Mouse (Mus musculus) intestine, embryonic 14.5 days (tissue): ENCODE measurements around the gene Hs6st3. TPM values are rescaled to one million over a fixed set of nuclear protein-coding genes. Genes with fewer than 3 reads are reported as not detected.
"Not testable (repeated sequence)": the region's sequence is repeated elsewhere in the genome, so short reads cannot be mapped to it uniquely, and the experiment has no call there.

Experiments used
- ATAC-seq: fragments of 200-750 bp; cut with Nextera tagmentation; replicated peaks from 2 replicates; pipeline ENCODE4 v1.8.0; 2017; ENCODE audit warnings: low read depth, moderate number of reproducible peaks, moderate TSS enrichment, moderate library complexity; ENCODE audit not compliant: low FRiP score, low TSS enrichment
- DNase-seq: peaks from one replicate; pipeline ENCODE4 v3.0.0-alpha.2; 2018; ENCODE audit warnings: low spot score
- H3K27ac ChIP-seq: fragments of 300-500 bp; sonication (generic); 2 replicates; pipeline ENCODE4 v1.5.1; 2014; ENCODE audit warnings: low read depth, mild to moderate bottlenecking, control low read depth
- H3K27me3 ChIP-seq: fragments of 300-500 bp; sonication (generic); replicated peaks from 2 replicates; pipeline ENCODE4 v1.6.1; 2014; ENCODE audit warnings: low read length, control low read depth; ENCODE audit not compliant: control insufficient read depth, insufficient read depth
- H3K36me3 ChIP-seq: fragments of 300-500 bp; sonication (generic); 2 replicates; pipeline ENCODE4 v1.6.1; 2014; ENCODE audit warnings: low read length, control low read depth; ENCODE audit not compliant: control insufficient read depth, insufficient read depth
- H3K4me1 ChIP-seq: fragments of 300-500 bp; sonication (generic); replicated peaks from 2 replicates; pipeline ENCODE4 v1.6.1; 2014; ENCODE audit warnings: low read length, control low read depth, mixed read lengths; ENCODE audit not compliant: control insufficient read depth, insufficient read depth
- H3K4me2 ChIP-seq: fragments of 300-500 bp; sonication (generic); 2 replicates; pipeline ENCODE4 v1.6.1; 2014; ENCODE audit warnings: low read length
- H3K4me3 ChIP-seq: fragments of 300-500 bp; sonication (generic); 2 replicates; pipeline ENCODE4 v1.5.1; 2014; ENCODE audit warnings: low read depth, low read length, control low read depth, mixed read lengths
- H3K9ac ChIP-seq: fragments of 300-500 bp; sonication (generic); 2 replicates; pipeline ENCODE4 v1.6.1; 2014; ENCODE audit warnings: mild to moderate bottlenecking, low read length
- H3K9me3 ChIP-seq: fragments of 300-500 bp; sonication (generic); 2 replicates; pipeline ENCODE4 v1.6.1; 2016; ENCODE audit warnings: low read length, control low read depth; ENCODE audit not compliant: control insufficient read depth
- WGBS: fragments of 180-500 bp; shearing (Covaris S2); extraction: QIAGEN DNeasy Blood & Tissue Kit; methylation state at CpG from one replicate; pipeline ENCODE4 v1.1.7; 2014; 5-methylcytosine and 5-hydroxymethylcytosine counted together
- polyA plus RNA-seq: library from polyadenylated mRNA; unstranded; fragments of >200 nt; fragmentation: Nextera tagmentation; extraction: Ambion mirVana; gene quantifications from 2 replicates; pipeline ENCODE4 v1.2.1, GENCODE M21; 2014

Hs6st3 gene
- polyA plus RNA-seq, 1 experiment from 2014 or later: 0.37 TPM

DNA sequence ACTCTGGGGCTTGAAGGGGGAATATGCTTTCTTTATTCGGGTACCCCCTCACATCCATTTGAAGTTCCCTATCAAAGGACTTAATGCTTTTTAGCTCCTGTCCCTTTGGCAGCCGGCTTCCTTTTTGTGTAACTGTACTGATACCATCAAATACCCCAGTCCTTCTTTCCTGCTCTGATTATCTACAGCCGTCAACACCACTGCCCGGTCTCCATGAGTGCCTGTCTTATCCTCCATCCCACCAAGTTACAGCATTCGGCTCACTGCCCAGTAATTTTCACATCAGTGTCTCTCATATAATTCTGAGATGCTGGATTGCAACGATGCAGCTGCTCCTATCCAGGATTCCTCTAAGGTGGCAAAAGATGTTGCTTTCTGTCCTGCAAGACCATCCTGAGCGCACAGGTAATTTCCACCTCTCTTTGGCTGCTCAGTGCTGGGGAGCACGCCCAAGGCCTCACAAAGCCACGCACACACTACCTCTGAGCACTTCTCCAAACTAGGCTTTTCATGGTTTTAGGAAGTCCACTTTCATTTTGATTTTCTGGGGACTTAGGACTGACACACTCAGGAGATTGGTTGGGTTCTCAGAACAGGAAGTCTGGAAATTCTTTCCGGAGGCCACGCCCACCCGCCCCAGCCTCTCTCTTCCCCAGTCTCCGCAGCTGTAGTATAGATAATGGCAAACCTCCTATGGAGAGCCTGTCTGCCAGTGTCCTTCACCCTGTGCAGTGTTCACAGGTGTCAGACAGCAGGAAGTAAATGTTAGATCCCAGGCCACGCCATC is 122.2 kb downstream of the Hs6st3 start:
- no peak for ATAC-seq
- H3K9ac ChIP-seq: no peak overlapping the region
- DNase-seq: no peak

DNA sequence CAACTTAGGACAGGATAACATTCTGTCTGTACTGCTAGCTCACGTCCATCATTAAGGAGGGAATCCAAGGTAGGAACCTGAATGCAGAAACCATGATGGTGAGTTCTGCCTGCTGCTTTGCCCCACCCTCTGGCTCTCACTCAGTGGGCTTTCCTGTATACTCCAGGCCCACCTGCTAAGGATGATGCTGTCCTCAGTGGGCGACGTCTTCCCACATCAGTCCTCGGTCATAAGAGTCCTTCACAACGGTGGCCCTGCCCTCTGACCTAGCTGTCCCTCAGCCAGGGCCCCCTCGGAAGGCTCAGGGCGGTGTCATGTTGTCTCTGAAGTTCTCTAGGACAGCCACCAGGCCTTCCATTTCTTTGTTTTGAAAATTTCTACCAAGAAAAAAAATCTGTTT is 128.2 kb downstream of the Hs6st3 start:
- ATAC-seq (no peak), DNase-seq (no peak)
- 84% methylated on average over 7 of the region's 7 CpGs for WGBS
- H3K9me3 ChIP-seq: no peaks in the 10 kb centered on the region
- no peak overlapping the region for H3K27ac ChIP-seq
- H3K4me1 ChIP-seq: no peaks in the 10 kb centered on the region
- no peaks in the 10 kb centered on the region for H3K36me3 ChIP-seq
- H3K9ac ChIP-seq: no peak overlapping the region
- no peaks in the 10 kb centered on the region for H3K27me3 ChIP-seq
- no peak overlapping the region for H3K4me3 ChIP-seq
- no peak overlapping the region for H3K4me2 ChIP-seq

More for the DNA sequence above, 122.2 kb downstream of the Hs6st3 start:
- Histone ChIP-seq H3K4me1 (no peaks in the 10 kb centered on the region), H3K27ac (no peak overlapping the region), H3K4me2 (no peak overlapping the region), H3K27me3 (no peaks in the 10 kb centered on the region), H3K36me3 (no peaks in the 10 kb centered on the region), H3K4me3 (no peak overlapping the region), H3K9me3 (no peaks in the 10 kb centered on the region)
- WGBS: 73% methylated on average over 14 of the region's 14 CpGs

DNA sequence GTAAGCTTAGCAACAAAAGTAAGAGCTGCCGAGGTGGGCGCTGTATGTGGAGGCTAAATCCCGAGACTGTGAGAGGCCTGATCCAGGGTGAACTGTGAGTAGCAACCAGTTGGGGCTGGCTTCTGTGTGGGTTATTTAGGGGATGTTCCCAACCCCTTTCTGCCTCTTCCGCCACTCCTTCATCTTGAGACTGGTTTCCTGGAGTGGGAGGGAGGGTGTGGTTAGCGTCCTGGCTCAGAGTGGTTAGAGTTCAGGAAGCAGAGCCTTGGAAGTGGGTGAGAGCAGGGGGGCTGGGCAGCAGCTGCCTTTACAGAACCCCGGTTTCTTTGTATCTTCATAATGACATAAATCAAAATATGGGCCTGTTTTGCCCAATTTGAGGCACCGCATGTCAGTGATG is 134.9 kb downstream of the Hs6st3 start:
- WGBS: 65% methylated on average over 7 of the region's 7 CpGs
- no peak for DNase-seq
- ATAC-seq: no peak
- Histone ChIP-seq H3K4me3 (no peak overlapping the region), H3K4me2 (no peak overlapping the region), H3K27me3 (no peaks in the 10 kb centered on the region), H3K27ac (no peak overlapping the region), H3K9ac (no peak overlapping the region), H3K4me1 (no peaks in the 10 kb centered on the region), H3K9me3 (no peaks in the 10 kb centered on the region), H3K36me3 (no peaks in the 10 kb centered on the region)

DNA sequence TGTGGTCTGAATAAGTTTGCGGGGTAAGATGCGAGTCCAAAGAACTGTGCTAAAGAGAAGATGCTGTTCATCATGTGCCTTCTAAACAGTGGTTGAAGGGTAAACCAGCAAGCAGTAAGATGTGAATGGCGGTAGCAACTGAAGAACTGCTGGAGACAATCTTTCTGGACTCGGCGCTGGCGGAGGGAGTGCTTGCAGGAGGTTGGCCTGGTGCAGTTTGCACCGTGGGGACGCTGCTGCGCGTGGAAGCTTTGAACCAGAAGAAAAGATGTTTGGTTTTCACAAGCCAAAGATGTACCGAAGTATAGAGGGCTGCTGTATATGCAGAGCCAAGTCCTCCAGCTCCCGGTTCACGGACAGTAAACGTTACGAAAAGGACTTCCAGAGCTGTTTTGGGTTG is 140.0 kb downstream of the Hs6st3 start:
- H3K9ac ChIP-seq, H3K4me1 ChIP-seq, H3K27ac ChIP-seq, H3K27me3 ChIP-seq, H3K4me2 ChIP-seq, H3K4me3 ChIP-seq, H3K9me3 ChIP-seq, DNase-seq, H3K36me3 ChIP-seq, ATAC-seq: not testable (repeated sequence)
- WGBS: 93% methylated on average over 10 of the region's 15 CpGs

DNA sequence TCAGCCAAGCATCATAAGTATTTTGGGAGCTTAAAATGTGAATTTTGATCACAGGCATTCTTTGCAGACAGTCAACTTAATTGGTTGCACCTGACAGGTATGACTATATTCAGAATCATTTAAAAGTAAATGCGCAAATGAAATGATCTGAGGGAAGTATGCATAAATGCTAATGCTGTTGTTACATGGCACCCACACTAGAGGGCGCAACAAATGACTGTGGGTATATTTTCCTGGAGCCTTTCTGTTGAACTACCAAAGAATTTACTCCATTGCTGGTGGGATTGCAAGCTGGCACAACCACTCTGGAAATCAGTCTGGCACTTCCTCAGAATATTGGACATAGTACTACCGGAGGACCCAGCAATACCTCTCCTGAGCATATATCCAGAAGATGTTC is 145.8 kb downstream of the Hs6st3 start:
- no peak overlapping the region for H3K4me3 ChIP-seq
- no peaks in the 10 kb centered on the region for H3K9me3 ChIP-seq
- 83% methylated on average over 3 of the region's 3 CpGs for WGBS
- no peak overlapping the region for H3K9ac ChIP-seq
- no peak for DNase-seq
- ATAC-seq: no peak
- no peak overlapping the region for H3K4me2 ChIP-seq
- no peak overlapping the region for H3K27ac ChIP-seq
- H3K27me3 ChIP-seq: no peaks in the 10 kb centered on the region
- H3K36me3 ChIP-seq: no peaks in the 10 kb centered on the region
- H3K4me1 ChIP-seq: no peaks in the 10 kb centered on the region

DNA sequence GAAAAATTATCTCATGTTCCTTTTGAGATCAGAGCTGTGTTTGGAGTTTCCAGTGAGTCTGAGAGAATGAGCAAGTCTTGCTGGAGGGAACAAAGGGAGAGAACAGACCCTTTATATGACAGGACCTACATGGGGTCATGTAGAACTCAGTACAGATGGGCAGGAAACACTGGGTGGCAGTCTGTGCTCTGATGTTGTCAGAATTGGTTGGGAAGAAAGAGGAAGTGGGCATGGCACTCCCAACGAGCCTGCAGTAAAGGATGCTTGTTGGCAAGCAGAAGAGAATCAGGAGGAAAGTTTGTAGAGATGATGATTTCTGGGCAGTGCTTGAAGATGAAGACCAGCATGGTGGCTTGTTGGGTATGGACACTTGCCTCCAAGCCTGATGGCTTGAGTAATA is 151.5 kb downstream of the Hs6st3 start:
- no peak for DNase-seq
- no peak for ATAC-seq

DNA sequence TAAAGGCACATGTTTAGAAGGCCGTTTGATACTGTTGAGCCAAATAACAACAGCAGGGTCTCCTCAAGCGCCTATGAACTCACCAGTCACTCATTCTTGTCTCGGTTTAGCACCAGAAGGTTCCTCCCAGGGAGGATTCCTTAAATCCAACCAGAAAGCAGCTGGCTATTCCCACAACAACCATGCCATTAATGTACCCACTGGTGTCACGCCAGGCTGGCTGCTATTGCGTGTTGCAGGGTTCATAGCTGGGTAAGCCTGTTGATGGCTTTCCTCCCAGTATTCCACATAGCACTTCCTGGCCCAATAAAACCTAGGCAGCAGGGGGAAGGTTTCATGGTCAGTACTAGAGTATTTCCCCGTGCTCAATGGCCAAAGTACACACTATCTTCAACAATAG is 155.9 kb downstream of the Hs6st3 start:
- H3K27me3 ChIP-seq: no peaks in the 10 kb centered on the region
- H3K9me3 ChIP-seq: no peaks in the 10 kb centered on the region
- no peak overlapping the region for H3K4me3 ChIP-seq
- WGBS: 87% methylated on average over 6 of the region's 6 CpGs
- no peak for ATAC-seq
- no peaks in the 10 kb centered on the region for H3K4me1 ChIP-seq
- no peak overlapping the region for H3K4me2 ChIP-seq
- no peaks in the 10 kb centered on the region for H3K36me3 ChIP-seq
- no peak for DNase-seq
- no peak overlapping the region for H3K27ac ChIP-seq
- H3K9ac ChIP-seq: no peak overlapping the region

More for the DNA sequence above, 151.5 kb downstream of the Hs6st3 start:
- WGBS: 71% methylated on average over 1 of the region's 1 CpGs
- H3K9me3 ChIP-seq: no peaks in the 10 kb centered on the region
- H3K27me3 ChIP-seq: no peaks in the 10 kb centered on the region
- H3K4me2 ChIP-seq: no peak overlapping the region
- no peak overlapping the region for H3K4me3 ChIP-seq
- H3K27ac ChIP-seq: no peak overlapping the region
- H3K9ac ChIP-seq: no peak overlapping the region
- no peaks in the 10 kb centered on the region for H3K36me3 ChIP-seq
- no peaks in the 10 kb centered on the region for H3K4me1 ChIP-seq

DNA sequence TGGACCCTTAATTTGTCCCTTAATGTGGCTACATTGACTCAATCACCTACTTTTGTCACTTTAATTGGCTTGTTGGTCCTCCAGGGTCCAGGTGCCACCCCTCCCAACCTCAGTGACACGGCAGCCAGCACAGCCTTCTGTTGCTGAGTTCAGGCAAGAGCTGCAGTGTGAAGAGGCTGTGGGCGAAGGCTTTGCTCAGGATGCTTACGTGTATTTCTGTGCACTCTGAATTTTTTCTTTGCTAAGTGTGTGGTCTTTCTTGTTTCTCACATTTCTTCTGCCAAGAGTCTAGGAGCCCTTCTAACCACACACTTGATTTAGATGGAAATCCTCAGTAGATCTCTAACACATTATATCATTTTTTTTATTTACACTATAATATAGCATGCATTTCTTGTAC is 168.3 kb downstream of the Hs6st3 start:
- DNase-seq: no peak
- H3K36me3 ChIP-seq: no peaks in the 10 kb centered on the region

DNA sequence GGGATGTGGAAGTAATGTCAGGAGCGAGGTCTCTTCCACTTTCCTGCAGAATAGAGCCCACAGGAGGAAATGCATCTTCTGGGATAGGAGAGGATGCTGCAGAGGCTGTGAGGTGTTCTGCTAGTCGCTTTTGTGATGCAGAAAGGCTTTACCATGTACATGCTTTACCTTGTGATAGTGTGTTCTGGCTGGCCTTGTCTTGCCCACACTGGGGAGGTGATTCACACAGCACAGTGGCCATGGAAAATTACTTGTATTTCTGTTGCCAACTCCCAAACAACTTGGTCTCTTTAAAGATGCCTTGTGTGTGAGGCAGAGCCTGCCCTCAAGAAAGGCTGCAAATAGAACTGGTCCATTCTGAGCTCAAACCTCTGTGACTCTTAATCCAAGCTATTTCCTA is 180.2 kb downstream of the Hs6st3 start:
- H3K27ac ChIP-seq: no peak overlapping the region
- no peak for ATAC-seq
- no peaks in the 10 kb centered on the region for H3K36me3 ChIP-seq
- DNase-seq: no peak
- no peaks in the 10 kb centered on the region for H3K27me3 ChIP-seq
- H3K9me3 ChIP-seq: no peaks in the 10 kb centered on the region
- no peaks in the 10 kb centered on the region for H3K4me1 ChIP-seq
- WGBS: 78% methylated on average over 2 of the region's 2 CpGs
- H3K4me3 ChIP-seq: no peak overlapping the region
- H3K4me2 ChIP-seq: no peak overlapping the region
- H3K9ac ChIP-seq: no peak overlapping the region

More for the DNA sequence above, 168.3 kb downstream of the Hs6st3 start:
- Histone ChIP-seq H3K9ac (no peak overlapping the region), H3K4me3 (no peak overlapping the region), H3K27ac (no peak overlapping the region), H3K4me1 (no peaks in the 10 kb centered on the region), H3K9me3 (no peaks in the 10 kb centered on the region), H3K27me3 (no peaks in the 10 kb centered on the region), H3K4me2 (no peak overlapping the region)
- ATAC-seq: no peak
- WGBS: 58% methylated on average over 3 of the region's 3 CpGs
